Mouse (Mus musculus) embryo, embryonic 10 days (tissue): ENCODE data around the gene Mcemp1.
A peak's percentile ranks its signal among the peaks of the same experiment; 100 is the strongest.

Experiments used
- DNase-seq: peaks from one replicate; pipeline ENCODE4 v3.0.0-alpha.2; 2015; ENCODE audit warnings: low spot score

Gene Mcemp1

GRCm38 (mm10) chr8:3674671-3675070, 9.1 kb downstream of the Mcemp1 start:
- DNase-seq, result no peak

- peak; percentile 95 for DNase-seq
Observed at GRCm38 (mm10) chr8:3676131-3676992, 10.8 kb downstream of the Mcemp1 start, which contains the start of gene Trappc5. Trappc5 (plus strand) TSS chr8:3676299.

DNA sequence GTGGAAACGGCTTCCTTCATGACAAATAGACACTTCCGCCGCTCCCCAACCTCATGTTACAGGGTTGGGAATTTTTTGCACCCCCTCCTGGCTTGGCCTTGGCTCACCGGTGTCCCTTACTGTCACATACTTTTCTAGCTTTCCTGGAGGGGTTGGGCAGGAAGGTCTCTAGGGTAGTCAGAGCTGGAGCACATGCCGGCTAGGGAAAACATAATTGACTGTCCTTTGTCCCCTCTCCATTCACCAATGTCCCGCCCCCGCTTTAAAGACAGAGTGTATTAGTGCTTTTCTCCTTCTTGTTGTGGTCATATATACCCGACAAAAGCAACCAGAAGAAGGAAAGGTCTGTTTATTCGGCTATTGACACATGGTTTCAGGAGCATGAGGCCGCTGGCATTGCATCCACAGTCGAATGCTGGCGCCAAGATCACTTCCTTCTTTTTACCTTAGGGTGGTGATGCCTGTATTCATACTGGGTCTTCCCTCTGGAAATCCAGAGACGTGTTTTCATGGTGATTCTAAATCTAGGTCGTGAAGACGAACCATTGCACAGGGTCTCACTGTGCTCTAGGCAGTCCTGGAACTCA, 11.5 kb downstream of the Mcemp1 start:
- peak; percentile 38 for DNase-seq

- DNase-seq, result no peak
Observed at GRCm38 (mm10) chr8:3678831-3679230, 13.3 kb downstream of the Mcemp1 start.

- no peak for DNase-seq
Observed at GRCm38 (mm10) chr8:3679236-3679635, 13.7 kb downstream of the Mcemp1 start.

GRCm38 (mm10) chr8:3679656-3680055, 14.1 kb downstream of the Mcemp1 start:
- DNase-seq, result no peak

DNA sequence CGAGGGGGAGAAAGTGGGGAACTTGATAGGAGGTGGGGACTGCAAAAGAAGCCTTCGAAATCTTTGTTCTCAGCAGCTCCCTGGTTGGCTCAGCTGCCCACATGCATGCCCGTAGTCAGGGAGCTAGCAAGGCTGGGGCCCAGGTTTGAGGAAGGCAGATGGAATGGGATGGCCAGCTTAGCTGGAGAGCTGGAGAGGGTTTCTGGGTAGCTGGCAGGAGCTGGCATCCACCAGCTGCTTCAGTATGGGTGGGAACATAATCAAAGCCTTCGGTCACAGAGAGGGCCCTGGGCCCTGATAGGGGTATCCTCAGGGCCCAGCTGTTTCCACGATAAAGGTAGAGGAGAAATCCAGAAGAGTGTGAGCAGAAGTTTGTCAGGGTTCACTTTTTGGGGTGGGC, 16.9 kb downstream of the Mcemp1 start:
- DNase-seq, result no peak

- DNase-seq, result no peak
Observed at GRCm38 (mm10) chr8:3683408-3684176, 18.0 kb downstream of the Mcemp1 start.

GRCm38 (mm10) chr8:3684530-3684929, 19.0 kb downstream of the Mcemp1 start:
- DNase-seq, result no peak

DNA sequence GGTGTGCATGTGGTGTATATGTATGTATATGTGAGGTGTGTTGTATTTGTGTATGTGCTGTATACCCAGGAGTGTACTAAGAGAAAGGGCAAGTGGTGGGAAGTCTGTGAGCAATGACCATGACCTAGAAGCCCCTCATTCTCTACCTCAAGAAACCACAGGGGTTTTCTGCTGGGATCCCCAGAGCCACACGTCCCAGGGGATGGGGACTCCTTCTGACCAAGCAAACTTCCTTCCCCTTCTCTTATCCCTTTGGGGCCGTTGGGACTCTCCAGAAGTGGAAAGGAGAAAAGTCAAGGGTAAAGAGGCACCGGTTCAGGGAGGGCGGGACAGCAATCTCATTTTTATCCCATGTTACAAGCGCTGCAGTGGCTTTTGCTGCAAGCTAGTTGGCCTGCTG, 19.9 kb downstream of the Mcemp1 start:
- DNase-seq, result no peak

DNA sequence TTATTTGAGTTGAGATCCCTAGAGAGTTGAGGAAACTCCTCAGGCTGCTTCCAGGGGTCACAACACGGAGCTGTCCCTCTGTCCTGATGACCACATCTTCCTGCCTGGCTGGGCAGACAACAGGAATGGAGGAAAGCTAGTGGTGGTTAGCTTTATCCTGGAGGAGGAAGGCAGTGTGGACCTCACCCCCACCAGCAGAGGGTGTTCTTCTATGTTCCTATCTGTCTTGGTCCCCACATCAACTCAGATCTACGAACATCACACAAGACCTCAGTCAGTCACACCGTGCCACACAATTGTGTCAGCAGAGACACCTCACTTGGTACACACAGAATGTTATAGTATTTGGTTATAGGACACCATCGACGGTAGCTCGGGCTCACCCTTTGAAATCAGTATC, 22.0 kb downstream of the Mcemp1 start:
- no peak for DNase-seq

GRCm38 (mm10) chr8:3690774-3691173, 25.2 kb downstream of the Mcemp1 start:
- no peak for DNase-seq

GRCm38 (mm10) chr8:3694121-3694520, 28.6 kb downstream of the Mcemp1 start, which contains the start of gene Fcer2a:
Fcer2a (minus strand) TSS chr8:3694175.
- no peak for DNase-seq

GRCm38 (mm10) chr8:3701491-3701890, 35.9 kb downstream of the Mcemp1 start:
- DNase-seq, result no peak

- DNase-seq, result no peak
Observed at GRCm38 (mm10) chr8:3705711-3706110, 40.2 kb downstream of the Mcemp1 start.

GRCm38 (mm10) chr8:3707611-3708010, 42.1 kb downstream of the Mcemp1 start:
- no peak for DNase-seq

DNA sequence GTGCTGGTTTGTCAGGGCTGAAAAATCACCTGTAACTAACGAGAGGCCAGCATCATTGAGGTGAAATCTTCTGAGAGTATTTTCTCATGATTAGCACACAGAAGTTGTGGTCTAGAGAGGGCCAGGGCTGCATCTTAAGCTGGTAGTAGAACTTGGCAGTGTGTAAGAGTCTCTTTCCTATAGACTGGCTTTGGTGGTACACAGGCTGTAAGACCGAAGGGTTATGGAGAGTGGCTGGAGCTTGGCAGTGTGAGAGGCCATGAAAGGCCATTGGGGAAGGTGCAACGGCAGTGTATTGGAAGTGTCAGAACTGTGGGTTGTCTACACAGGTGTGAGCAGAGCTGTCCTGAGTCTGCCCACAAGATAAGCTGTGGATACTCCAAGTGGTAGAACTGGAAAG, 44.8 kb downstream of the Mcemp1 start:
- DNase-seq, result no peak

- DNase-seq, result no peak
Observed at GRCm38 (mm10) chr8:3711646-3712045, 46.1 kb downstream of the Mcemp1 start.

DNA sequence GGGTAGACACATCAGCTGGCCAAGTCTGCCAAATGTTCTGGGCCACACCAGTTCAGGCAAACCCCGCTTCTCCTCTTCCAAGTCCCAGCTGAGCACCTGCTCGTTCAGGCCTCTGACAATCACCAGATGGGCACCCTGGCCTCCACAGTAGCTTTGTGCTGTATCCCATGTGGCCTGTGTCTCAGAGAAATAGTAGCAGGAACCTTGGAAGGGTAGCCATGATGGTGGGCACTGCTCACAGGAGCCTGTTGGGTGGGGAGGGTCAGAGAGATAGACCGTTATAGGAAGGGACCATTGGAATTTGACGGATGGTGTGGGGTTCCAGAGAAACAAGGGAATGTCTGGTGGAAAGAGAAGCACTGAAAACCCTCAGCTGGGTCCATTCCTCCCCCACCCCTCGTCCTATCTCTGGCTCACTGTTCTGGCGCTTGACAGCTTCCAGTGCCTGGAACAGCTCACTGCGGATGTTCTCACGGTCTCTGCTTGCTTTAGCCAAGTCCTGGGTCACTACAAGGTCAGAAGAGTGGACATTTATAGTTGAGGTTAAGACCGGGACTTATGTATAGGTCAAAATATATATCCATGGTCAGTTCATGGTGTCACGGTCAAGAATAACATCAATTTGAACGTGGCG, 51.9 kb downstream of the Mcemp1 start:
- DNase-seq, result no peak

GRCm38 (mm10) chr8:3718559-3718958, 53.0 kb downstream of the Mcemp1 start:
- DNase-seq, result peak; percentile 86
